Mouse (Mus musculus): Measurements from ENCODE around the gene Prkab2.
A peak's percentile ranks its signal among the peaks of the same experiment; 100 is the strongest.

DNA sequence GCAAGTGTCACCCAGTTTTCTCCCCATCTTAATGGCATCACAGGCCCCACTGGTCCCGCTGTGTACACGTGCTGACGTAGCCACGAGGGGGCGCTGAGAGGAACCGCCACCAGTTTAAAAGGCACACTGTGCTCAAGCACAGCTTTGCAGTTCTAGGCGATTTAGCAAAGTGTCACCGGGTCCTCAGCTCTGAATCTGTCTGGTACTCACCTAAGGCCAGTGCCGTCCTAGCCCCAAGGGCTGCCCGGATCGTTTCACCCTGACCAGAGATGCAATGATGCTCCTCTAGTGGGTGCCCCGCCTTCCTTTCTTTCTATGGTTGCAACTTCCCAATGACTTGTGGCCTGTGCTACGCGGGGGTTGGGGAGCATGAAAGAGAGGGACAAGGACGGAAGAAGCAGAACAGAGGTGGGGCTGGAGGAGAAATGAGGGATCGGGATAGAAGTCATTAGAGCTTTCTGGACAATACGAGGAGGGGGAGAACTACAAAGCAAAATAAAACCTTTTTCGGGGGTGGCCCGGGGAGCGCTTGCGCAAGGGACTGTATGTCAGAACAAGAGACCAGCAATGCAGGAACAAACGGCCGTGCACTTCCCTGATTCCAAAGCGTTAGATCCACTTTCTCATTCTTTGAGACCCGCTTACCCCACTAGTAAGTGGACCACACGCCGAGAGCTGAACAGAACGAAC is 22.8 kb downstream of the Prkab2 start:
- TF ChIP-seq POLR2A (IDR thresholded peaks at IDR 0.05; ENCODE audit: control insufficient read depth, extremely low read depth, insufficient read depth, low read length, poor library complexity): no peak
- TF ChIP-seq CTCF (IDR thresholded peaks at IDR 0.05; ENCODE audit: borderline replicate concordance, control insufficient read depth, extremely low read depth, insufficient read depth, low read length, poor library complexity): peak; percentile 97

Measured in thymus, adult 2 months (tissue).